Mouse (Mus musculus) heart, embryonic 13.5 days (tissue): Measurements from ENCODE around the gene Hapln4. TPM values are rescaled to one million over a fixed set of nuclear protein-coding genes. Genes with fewer than 3 reads are reported as not detected.

Experiments
- ATAC-seq: fragments of 200-750 bp; cut with Nextera tagmentation; 2 replicates; pipeline ENCODE4 v1.8.0; 2017; ENCODE audit warnings: moderate TSS enrichment; ENCODE audit not compliant: insufficient number of reproducible peaks, low FRiP score, low TSS enrichment; ENCODE audit errors: extremely low read depth
- H3K27ac ChIP-seq: fragments of 300-500 bp; sonication (generic); replicated peaks from 2 replicates; pipeline ENCODE4 v1.5.1; 2015; ENCODE audit warnings: moderate library complexity, mild to moderate bottlenecking, inconsistent platforms
- H3K27me3 ChIP-seq: fragments of 300-500 bp; sonication (generic); replicated peaks from 2 replicates; pipeline ENCODE4 v1.6.1; 2015; ENCODE audit warnings: mild to moderate bottlenecking, inconsistent platforms
- H3K36me3 ChIP-seq: fragments of 300-500 bp; sonication (generic); 2 replicates; pipeline ENCODE4 v1.6.1; 2015; ENCODE audit warnings: mild to moderate bottlenecking, inconsistent platforms
- H3K4me1 ChIP-seq: fragments of 300-500 bp; sonication (generic); 2 replicates; pipeline ENCODE4 v1.6.1; 2015; ENCODE audit warnings: inconsistent platforms
- H3K4me2 ChIP-seq: fragments of 300-500 bp; sonication (generic); 2 replicates; pipeline ENCODE4 v1.6.1; 2015; ENCODE audit warnings: inconsistent platforms, mild to moderate bottlenecking, moderate library complexity
- H3K4me3 ChIP-seq: fragments of 300-500 bp; sonication (generic); 2 replicates; pipeline ENCODE4 v1.5.1; 2015; ENCODE audit warnings: moderate library complexity, mild to moderate bottlenecking, inconsistent platforms
- H3K9ac ChIP-seq: fragments of 300-500 bp; sonication (generic); 2 replicates; pipeline ENCODE4 v1.6.1; 2015; ENCODE audit warnings: inconsistent platforms, mild to moderate bottlenecking, moderate library complexity
- H3K9me3 ChIP-seq: fragments of 300-500 bp; sonication (generic); 2 replicates; pipeline ENCODE4 v1.6.1; 2016; ENCODE audit warnings: inconsistent platforms
- WGBS: fragments of 180-500 bp; shearing (Covaris S2); methylation state at CpG from one replicate; pipeline ENCODE4 v1.1.7; 2015; ENCODE audit warnings: mixed read lengths; 5-methylcytosine and 5-hydroxymethylcytosine counted together
- polyA plus RNA-seq: library from polyadenylated mRNA; unstranded; fragments of >200 nt; fragmentation: Nextera tagmentation; extraction: Ambion mirVana; gene quantifications from 2 replicates; pipeline ENCODE4 v1.2.1, GENCODE M21; 2015

The Hapln4 gene
- polyA plus RNA-seq, 1 experiment from 2014 or later = 0.12 TPM

GRCm38 (mm10) chr8:70104506-70104905 is 21.2 kb downstream of the Hapln4 start:
- no peaks in the 10 kb centered on the region for H3K36me3 ChIP-seq
- H3K4me1 ChIP-seq = 0 out of 2 replicates have a peak, but pooled peaks cover 2% of the 10 kb centered on the region
- H3K27me3 ChIP-seq = peaks cover 60% of the 10 kb centered on the region
- no peak overlapping the region for H3K9ac ChIP-seq
- no peak overlapping the region for H3K4me2 ChIP-seq
- no peak for ATAC-seq
- H3K27ac ChIP-seq = no peak overlapping the region
- no peaks in the 10 kb centered on the region for H3K9me3 ChIP-seq
- H3K4me3 ChIP-seq = no peak overlapping the region
- WGBS = 9% methylated on average over 6 of the region's 6 CpGs

- Histone ChIP-seq H3K4me1 (0 out of 2 replicates have a peak, but pooled peaks cover 2% of the 10 kb centered on the region), H3K9ac (no peak overlapping the region), H3K27ac (no peak overlapping the region), H3K27me3 (peaks cover 62% of the 10 kb centered on the region), H3K36me3 (no peaks in the 10 kb centered on the region), H3K4me2 (no peak overlapping the region), H3K4me3 (no peak overlapping the region), H3K9me3 (no peaks in the 10 kb centered on the region)
- ATAC-seq = no peak
- WGBS = 70% methylated on average over 7 of the region's 7 CpGs
Observed at GRCm38 (mm10) chr8:70104922-70105321, 21.7 kb downstream of the Hapln4 start.

- Histone ChIP-seq H3K9me3 (no peaks in the 10 kb centered on the region), H3K36me3 (no peaks in the 10 kb centered on the region), H3K4me1 (no peaks in the 10 kb centered on the region), H3K27me3 (peaks cover 95% of the 10 kb centered on the region), H3K4me2 (no peak overlapping the region), H3K9ac (no peak overlapping the region), H3K27ac (no peak overlapping the region), H3K4me3 (no peak overlapping the region)
- 72% methylated on average over 2 of the region's 2 CpGs for WGBS
- ATAC-seq = no peak
Observed at GRCm38 (mm10) chr8:70110451-70110850, 27.2 kb downstream of the Hapln4 start.

GRCm38 (mm10) chr8:70111192-70111795 is 28.0 kb downstream of the Hapln4 start:
- WGBS = 45% methylated on average over 23 of the region's 23 CpGs
- no peak for ATAC-seq
- Histone ChIP-seq H3K36me3 (no peaks in the 10 kb centered on the region), H3K9me3 (no peaks in the 10 kb centered on the region), H3K4me1 (no peaks in the 10 kb centered on the region), H3K9ac (no peak overlapping the region), H3K4me3 (no peak overlapping the region), H3K4me2 (no peak overlapping the region), H3K27me3 (peaks cover 97% of the 10 kb centered on the region), H3K27ac (no peak overlapping the region)

GRCm38 (mm10) chr8:70112401-70113016 is 29.3 kb downstream of the Hapln4 start:
- no peak for ATAC-seq
- Histone ChIP-seq H3K9me3 (no peaks in the 10 kb centered on the region), H3K36me3 (no peaks in the 10 kb centered on the region), H3K9ac (no peak overlapping the region), H3K27me3 (peaks cover 100% of the 10 kb centered on the region), H3K4me1 (no peaks in the 10 kb centered on the region), H3K4me3 (no peak overlapping the region), H3K4me2 (no peak overlapping the region), H3K27ac (no peak overlapping the region)
- WGBS = 9% methylated on average over 43 of the region's 43 CpGs

DNA sequence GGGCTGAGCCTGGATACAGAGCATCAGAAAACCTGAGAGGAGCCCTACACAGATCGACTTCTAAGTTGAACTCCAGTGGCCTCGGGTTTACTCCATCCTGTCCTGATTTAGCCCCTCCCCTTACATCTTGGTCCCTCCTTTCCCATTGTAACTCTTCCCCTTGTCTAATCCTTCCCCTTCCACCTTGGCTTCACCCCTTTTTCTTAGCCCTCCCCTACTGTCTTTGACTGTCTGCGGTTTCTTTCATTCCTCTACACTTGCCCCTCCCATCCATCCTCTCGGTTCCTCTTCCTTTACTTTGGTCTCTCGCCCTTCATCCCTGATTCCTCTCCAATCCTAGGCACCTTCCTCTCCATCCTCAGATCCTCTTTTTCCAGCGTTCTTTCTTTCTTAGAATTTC is 31.2 kb downstream of the Hapln4 start:
- H3K4me3 ChIP-seq = no peak overlapping the region
- no peaks in the 10 kb centered on the region for H3K4me1 ChIP-seq
- H3K9me3 ChIP-seq = no peaks in the 10 kb centered on the region
- ATAC-seq = no peak
- H3K9ac ChIP-seq = no peak overlapping the region
- WGBS = 24% methylated on average over 6 of the region's 6 CpGs
- H3K36me3 ChIP-seq = no peaks in the 10 kb centered on the region
- H3K27ac ChIP-seq = no peak overlapping the region
- H3K27me3 ChIP-seq = peaks cover 100% of the 10 kb centered on the region
- H3K4me2 ChIP-seq = no peak overlapping the region

DNA sequence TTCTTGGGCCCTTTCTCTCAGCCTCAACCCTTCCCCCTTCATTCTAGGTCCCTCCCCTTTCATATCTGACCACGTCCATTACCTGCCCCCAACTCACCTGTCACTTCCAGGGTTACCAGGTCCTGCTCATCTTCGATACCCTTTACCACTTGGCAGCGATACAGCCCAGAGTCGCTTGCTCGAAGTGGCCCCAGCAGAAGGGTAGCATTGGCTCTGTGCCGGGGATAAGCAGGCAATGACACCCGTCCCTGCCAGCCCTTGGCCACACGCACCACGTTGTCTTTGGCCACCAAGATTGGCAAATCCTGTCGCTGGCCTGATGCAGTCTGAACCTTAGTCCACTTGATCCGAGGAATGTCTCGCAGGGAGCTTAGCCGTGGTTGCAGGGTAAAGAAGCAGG is 31.6 kb downstream of the Hapln4 start:
- no peaks in the 10 kb centered on the region for H3K4me1 ChIP-seq
- H3K9ac ChIP-seq = no peak overlapping the region
- H3K4me2 ChIP-seq = no peak overlapping the region
- H3K36me3 ChIP-seq = no peaks in the 10 kb centered on the region
- H3K27ac ChIP-seq = no peak overlapping the region
- H3K27me3 ChIP-seq = peaks cover 100% of the 10 kb centered on the region
- no peaks in the 10 kb centered on the region for H3K9me3 ChIP-seq
- no peak for ATAC-seq
- WGBS = 66% methylated on average over 13 of the region's 13 CpGs
- no peak overlapping the region for H3K4me3 ChIP-seq

DNA sequence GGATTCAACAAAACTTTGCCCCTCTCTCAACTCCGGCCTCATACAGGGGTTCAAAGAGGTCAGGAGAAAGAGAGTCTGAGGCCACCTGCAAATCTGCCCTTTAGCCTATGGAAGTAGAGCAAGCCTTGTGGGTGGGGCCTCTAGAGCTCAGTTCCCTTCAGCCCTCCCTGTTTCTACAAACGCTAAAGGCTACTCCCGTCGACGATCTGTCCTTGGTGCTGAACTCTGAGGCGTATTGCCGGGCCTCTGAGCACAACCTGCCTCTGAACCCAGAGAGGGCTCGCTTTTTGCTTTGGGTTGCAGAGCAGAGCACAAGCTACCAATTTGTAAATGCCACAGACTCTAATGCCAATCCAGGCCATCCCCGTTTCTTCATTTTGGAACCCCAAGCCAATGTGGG is 34.4 kb downstream of the Hapln4 start:
- Histone ChIP-seq H3K4me2 (no peak overlapping the region), H3K9me3 (no peaks in the 10 kb centered on the region), H3K27me3 (peaks cover 100% of the 10 kb centered on the region), H3K9ac (no peak overlapping the region), H3K4me1 (peaks cover 3% of the 10 kb centered on the region; the same call in 1 of the 2 replicates), H3K4me3 (no peak overlapping the region), H3K27ac (no peak overlapping the region), H3K36me3 (no peaks in the 10 kb centered on the region)
- WGBS = 7% methylated on average over 9 of the region's 9 CpGs
- ATAC-seq = no peak

DNA sequence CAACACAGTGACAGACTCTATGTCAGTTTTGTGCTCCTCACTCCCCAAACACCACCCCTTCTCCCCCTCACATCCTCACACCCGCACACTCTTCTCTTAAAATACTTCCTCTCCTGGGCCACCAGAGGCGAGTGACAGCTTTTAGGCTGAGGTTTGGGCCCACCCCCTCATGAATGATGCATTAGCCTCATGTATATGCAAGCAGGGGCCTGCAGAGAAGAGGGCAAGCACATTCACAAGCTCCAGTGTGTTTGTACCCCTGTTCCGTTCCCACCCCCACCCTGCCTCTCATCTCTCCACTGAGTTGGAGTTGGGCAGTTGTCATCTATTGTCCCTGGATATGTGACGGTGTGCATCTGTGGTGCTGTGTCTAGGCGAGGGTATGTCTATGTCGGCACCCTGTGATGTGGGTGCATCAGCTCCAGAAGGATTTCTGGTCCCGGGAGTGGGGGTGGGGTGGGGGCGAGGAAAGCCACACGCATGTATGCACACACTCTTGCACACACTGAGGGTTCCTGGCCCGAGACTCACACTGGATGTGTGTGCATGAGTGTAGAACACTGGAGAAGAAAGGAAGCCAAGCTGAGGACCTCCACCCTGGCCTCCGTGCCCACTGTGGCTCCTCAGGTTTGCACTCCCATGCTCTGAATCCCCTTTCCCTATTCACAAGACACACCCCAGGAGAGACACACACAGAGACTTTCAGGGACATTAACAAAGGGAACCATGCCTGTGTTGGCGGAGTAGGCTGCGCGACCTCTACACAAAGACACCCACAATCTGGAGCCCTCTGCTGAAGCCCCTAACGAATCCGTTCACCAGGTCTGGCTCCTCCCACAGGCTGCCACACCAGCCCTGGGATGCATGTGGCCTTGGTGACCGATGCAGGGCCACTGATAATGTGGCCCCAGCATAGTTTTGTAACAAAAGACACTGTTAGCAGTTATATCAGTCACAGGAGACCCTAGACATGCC is 35.8 kb downstream of the Hapln4 start:
- peaks cover 92% of the 10 kb centered on the region for H3K27me3 ChIP-seq
- H3K27ac ChIP-seq = no peak overlapping the region
- no peaks in the 10 kb centered on the region for H3K9me3 ChIP-seq
- no peak overlapping the region for H3K9ac ChIP-seq
- no peak for ATAC-seq
- no peak overlapping the region for H3K4me3 ChIP-seq
- 15% methylated on average over 17 of the region's 17 CpGs for WGBS
- no peaks in the 10 kb centered on the region for H3K36me3 ChIP-seq
- peaks cover 3% of the 10 kb centered on the region; the same call in 1 of the 2 replicates for H3K4me1 ChIP-seq
- no peak overlapping the region for H3K4me2 ChIP-seq

DNA sequence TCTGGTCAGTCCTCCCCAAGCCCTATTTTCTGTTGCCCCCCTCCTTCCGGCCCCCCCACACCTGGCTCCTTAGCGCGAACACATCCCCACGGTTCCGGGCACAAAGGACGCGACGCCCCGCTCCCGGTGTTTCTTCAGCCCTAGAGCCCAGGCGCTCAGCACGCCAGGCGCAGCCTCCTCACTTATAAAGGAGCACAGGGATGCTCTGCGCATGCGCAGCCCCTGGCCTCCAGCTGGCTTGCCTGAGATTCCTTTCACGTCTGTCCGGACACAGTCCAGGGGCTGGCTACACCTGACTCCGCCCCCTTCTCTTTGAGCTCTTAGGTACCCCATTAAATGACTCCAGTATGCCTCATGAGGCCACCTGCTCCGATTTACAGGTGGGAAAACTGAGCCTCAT is 37.4 kb downstream of the Hapln4 start, which contains the start of gene Ncan:
Ncan (minus strand) TSS at position 207 of the 400 bp plus-strand sequence.
- Histone ChIP-seq H3K27ac (no peak within 1 kb of the TSS), H3K4me3 (0 out of 2 replicates have a peak within 1 kb of the TSS, but pooled peaks have one; percentile 13), H3K4me2 (peak within 1 kb of the TSS; percentile 52), H3K36me3 (no peaks in the 10 kb centered on the region), H3K9me3 (no peaks in the 10 kb centered on the region), H3K27me3 (peaks cover 90% of the 10 kb centered on the region), H3K9ac (no peak within 1 kb of the TSS), H3K4me1 (peaks cover 3% of the 10 kb centered on the region; the same call in 1 of the 2 replicates)
- ATAC-seq = no peak
- WGBS = 3% methylated on average over 19 of the region's 19 CpGs

GRCm38 (mm10) chr8:70122863-70123262 is 39.6 kb downstream of the Hapln4 start:
- H3K4me3 ChIP-seq = no peak overlapping the region
- 49% methylated on average over 2 of the region's 2 CpGs for WGBS
- no peak overlapping the region for H3K9ac ChIP-seq
- no peaks in the 10 kb centered on the region for H3K9me3 ChIP-seq
- H3K36me3 ChIP-seq = no peaks in the 10 kb centered on the region
- peaks cover 6% of the 10 kb centered on the region for H3K4me1 ChIP-seq
- no peak for ATAC-seq
- H3K4me2 ChIP-seq = no peak overlapping the region
- peaks cover 80% of the 10 kb centered on the region for H3K27me3 ChIP-seq
- H3K27ac ChIP-seq = no peak overlapping the region
